ENCODE assay signal across 12 mouse cellular contexts in genomic region chr17:12810973-12811303, GRCm38 (mm10). TPM values are rescaled to one million over a fixed set of nuclear protein-coding genes. Genes with fewer than 3 reads are reported as not detected.
DNase-seq lines count a peak whose midpoint lies in the region; ATAC-seq and TF ChIP-seq lines count a peak whose summit lies in the region.
"Had no signal": no experiment of that assay in that cellular context is flagged by ENCODE, and none has a peak within 500 bp of the region (broad histone marks: within the 10 kb centered on the region; RNA-seq: fewer than 3 reads in every experiment).

No protein-coding gene starts in this region.

- H3K4me1 ChIP-seq in heart, embryonic 13.5 days = peaks cover 28% of the 10 kb centered on the region
- peaks cover 15% of the 10 kb centered on the region for H3K4me1 ChIP-seq in heart, embryonic 11.5 days (ENCODE audit: control insufficient read depth, insufficient read depth, low read length)
- no peaks in the 10 kb centered on the region for H3K4me1 ChIP-seq in kidney, postnatal 0 days (replicated peaks; ENCODE audit: insufficient read depth, low read length)
- 0 out of 2 replicates have a peak, but pooled peaks cover 3% of the 10 kb centered on the region for H3K4me1 ChIP-seq in neural tube, embryonic 11.5 days (ENCODE audit: control insufficient read depth, insufficient read depth, low read length)
- no peaks in the 10 kb centered on the region; the same call in 1 of the 2 replicates for H3K4me1 ChIP-seq in neural tube, embryonic 14.5 days (ENCODE audit: control insufficient read depth, insufficient read depth, low read length)

- H3K27ac ChIP-seq in heart, embryonic 13.5 days (replicated peaks) = peak overlapping the region; percentile 92; the same call in 1 of the 2 replicates
- H3K27ac ChIP-seq in heart, embryonic 11.5 days (ENCODE audit: low read depth, low read length) = no peak overlapping the region
- H3K27ac ChIP-seq in kidney, postnatal 0 days = no peak overlapping the region
- H3K27ac ChIP-seq in neural tube, embryonic 11.5 days (ENCODE audit: low read depth, low read length) = no peak overlapping the region
- H3K27ac ChIP-seq in neural tube, embryonic 14.5 days (ENCODE audit: low read depth, low read length) = no peak overlapping the region
- H3K27ac ChIP-seq: layer of hippocampus, adult 2 months; left cerebral cortex, adult 2 months had no signal

- no peaks in the 10 kb centered on the region for H3K27me3 ChIP-seq in heart, embryonic 13.5 days (replicated peaks)
- no peaks in the 10 kb centered on the region for H3K27me3 ChIP-seq in heart, embryonic 11.5 days (ENCODE audit: control insufficient read depth, insufficient read depth, low read length)
- no peaks in the 10 kb centered on the region for H3K27me3 ChIP-seq in kidney, postnatal 0 days (ENCODE audit: insufficient read depth, low read length)
- no peaks in the 10 kb centered on the region for H3K27me3 ChIP-seq in neural tube, embryonic 11.5 days (ENCODE audit: control insufficient read depth, insufficient read depth, low read length)
- no peaks in the 10 kb centered on the region for H3K27me3 ChIP-seq in neural tube, embryonic 14.5 days (ENCODE audit: control insufficient read depth, insufficient read depth, low read length)

- H3K9me3 ChIP-seq in heart, embryonic 13.5 days = 0 out of 2 replicates have a peak, but pooled peaks cover 5% of the 10 kb centered on the region
- no peaks in the 10 kb centered on the region for H3K9me3 ChIP-seq in heart, embryonic 11.5 days (replicated peaks; ENCODE audit: control insufficient read depth, low read length)
- no peaks in the 10 kb centered on the region for H3K9me3 ChIP-seq in kidney, postnatal 0 days (replicated peaks; ENCODE audit: low read length)
- no peaks in the 10 kb centered on the region for H3K9me3 ChIP-seq in neural tube, embryonic 11.5 days (ENCODE audit: control insufficient read depth, low read length)
- no peaks in the 10 kb centered on the region for H3K9me3 ChIP-seq in neural tube, embryonic 14.5 days (ENCODE audit: control insufficient read depth, low read length)

- 85% methylated on average over 1 of the region's 1 CpGs for WGBS in heart, embryonic 13.5 days
- WGBS in heart, embryonic 11.5 days (ENCODE audit: insufficient replicate concordance) = 80% methylated on average over 1 of the region's 1 CpGs
- WGBS in kidney, postnatal 0 days = 89% methylated on average over 1 of the region's 1 CpGs
- WGBS in neural tube, embryonic 11.5 days = 100% methylated on average over 1 of the region's 1 CpGs
- 91% methylated on average over 1 of the region's 1 CpGs for WGBS in neural tube, embryonic 14.5 days

- H3K36me3 ChIP-seq in heart, embryonic 13.5 days = peaks cover 60% of the 10 kb centered on the region
- peaks cover 4% of the 10 kb centered on the region; the same call in 1 of the 2 replicates for H3K36me3 ChIP-seq in heart, embryonic 11.5 days (ENCODE audit: control insufficient read depth, insufficient read depth, low read length)
- no peaks in the 10 kb centered on the region for H3K36me3 ChIP-seq in kidney, postnatal 0 days (ENCODE audit: insufficient read depth, low read length)
- H3K36me3 ChIP-seq in neural tube, embryonic 11.5 days (ENCODE audit: control insufficient read depth, insufficient read depth, low read length) = no peaks in the 10 kb centered on the region
- H3K36me3 ChIP-seq in neural tube, embryonic 14.5 days (ENCODE audit: control insufficient read depth, insufficient read depth, low read length) = no peaks in the 10 kb centered on the region

- H3K4me2 ChIP-seq in heart, embryonic 13.5 days = no peak overlapping the region
- H3K4me2 ChIP-seq in heart, embryonic 11.5 days = no peak overlapping the region
- H3K4me2 ChIP-seq in kidney, postnatal 0 days (ENCODE audit: low read length) = no peak overlapping the region
- no peak overlapping the region for H3K4me2 ChIP-seq in neural tube, embryonic 11.5 days (ENCODE audit: low read depth)
- H3K4me2 ChIP-seq in neural tube, embryonic 14.5 days (ENCODE audit: low read depth, low read length) = no peak overlapping the region

- no peak for DNase-seq in kidney, postnatal 0 days (ENCODE audit: low spot score)
- DNase-seq in kidney, postnatal 14 days = no peak
- no peak for DNase-seq in neural tube, embryonic 11.5 days (ENCODE audit: low spot score)
- DNase-seq in neural tube, embryonic 10.5 days (ENCODE audit: extremely low spot score, low spot score) = no peak

- no peak overlapping the region for H3K9ac ChIP-seq in heart, embryonic 13.5 days
- H3K9ac ChIP-seq in heart, embryonic 11.5 days (ENCODE audit: low read depth, low read length) = no peak overlapping the region
- H3K9ac ChIP-seq in kidney, postnatal 0 days (ENCODE audit: low read depth, low read length) = no peak overlapping the region
- H3K9ac ChIP-seq in neural tube, embryonic 11.5 days (ENCODE audit: low read length) = no peak overlapping the region
- H3K9ac ChIP-seq in neural tube, embryonic 14.5 days (replicated peaks; ENCODE audit: low read depth, low read length) = no peak overlapping the region

- TF ChIP-seq CTCF in kidney, postnatal 0 days (IDR thresholded peaks at IDR 0.05; ENCODE audit: low read depth) = no peak

- H3K4me3 ChIP-seq in heart, embryonic 13.5 days = no peak overlapping the region
- H3K4me3 ChIP-seq in heart, embryonic 11.5 days (ENCODE audit: low read depth, low read length) = no peak overlapping the region
- no peak overlapping the region for H3K4me3 ChIP-seq in kidney, postnatal 0 days (replicated peaks; ENCODE audit: low read depth, low read length)
- no peak overlapping the region for H3K4me3 ChIP-seq in neural tube, embryonic 11.5 days (ENCODE audit: low read depth, low read length)
- no peak overlapping the region for H3K4me3 ChIP-seq in neural tube, embryonic 14.5 days (ENCODE audit: low read depth, low read length)
- H3K4me3 ChIP-seq: erythroblast, embryonic 14.5 days; layer of hippocampus, adult 2 months; left cerebral cortex, adult 2 months; megakaryocyte, embryonic 14.5 days; myocyte had no signal

- no peak for ATAC-seq in heart, embryonic 13.5 days (ENCODE audit: extremely low read depth, insufficient number of reproducible peaks, low FRiP score, low TSS enrichment)
- no peak for ATAC-seq in heart, embryonic 11.5 days (replicated peaks; ENCODE audit: insufficient number of reproducible peaks, low FRiP score, low TSS enrichment)
- 0 out of 2 replicates have a peak, but pooled peaks have one; percentile 29 for ATAC-seq in kidney, postnatal 0 days (replicated peaks; ENCODE audit: low FRiP score, low read depth)
- 0 out of 2 replicates have a peak, but pooled peaks have one; percentile 16 for ATAC-seq in neural tube, embryonic 11.5 days (ENCODE audit: insufficient read depth, low FRiP score, low TSS enrichment)
- ATAC-seq in neural tube, embryonic 14.5 days (ENCODE audit: low read depth) = peak; percentile 21; the same call in 1 of the 2 replicates

RNA-seq across cellular contexts. Expression of gene Igf2r, which starts 41.5 kb away (rescaled TPM):
- polyA plus RNA-seq in heart, embryonic 13.5 days (2015; fragmentation: Nextera tagmentation; extraction: Ambion mirVana) = 142 and 143 TPM in 2 replicates
- 199 and 238 TPM in 2 replicates for polyA plus RNA-seq in heart, embryonic 11.5 days (2014; fragmentation: Nextera tagmentation; extraction: Ambion mirVana)
- 16.1 and 16.7 TPM in 2 replicates for polyA plus RNA-seq in kidney, postnatal 0 days (2015; fragmentation: Nextera tagmentation; extraction: Ambion mirVana)
- polyA plus RNA-seq in neural tube, embryonic 11.5 days (2014; fragmentation: Nextera tagmentation; extraction: Ambion mirVana) = 24.1 and 24.4 TPM in 2 replicates
- 9.6 and 14.8 TPM in 2 replicates for polyA plus RNA-seq in neural tube, embryonic 14.5 days (2014; fragmentation: Nextera tagmentation; extraction: Ambion mirVana)

RNA-seq across cellular contexts. Expression of gene Mas1, which starts 57.0 kb away (rescaled TPM):
- polyA plus RNA-seq in heart, embryonic 13.5 days (2015; fragmentation: Nextera tagmentation; extraction: Ambion mirVana) = 0.25 and 0.31 TPM in 2 replicates
- 0.17 and 0.54 TPM in 2 replicates for polyA plus RNA-seq in heart, embryonic 11.5 days (2014; fragmentation: Nextera tagmentation; extraction: Ambion mirVana)
- 0.20 and 0.75 TPM in 2 replicates for polyA plus RNA-seq in kidney, postnatal 0 days (2015; fragmentation: Nextera tagmentation; extraction: Ambion mirVana)
- polyA plus RNA-seq in neural tube, embryonic 11.5 days (2014; fragmentation: Nextera tagmentation; extraction: Ambion mirVana) = 0.19 and 0.28 TPM in 2 replicates
- polyA plus RNA-seq in neural tube, embryonic 14.5 days (2014; fragmentation: Nextera tagmentation; extraction: Ambion mirVana) = 0.28 and 0.66 TPM in 2 replicates
- polyA plus RNA-seq: erythroblast, embryonic 14.5 days had no signal

Comparison
In these comparisons a context has a peak if more than half of its experiments do, and no peak if none do; other contexts are left out.
1. ATAC-seq: peak in kidney, postnatal 0 days (single experiment), neural tube, embryonic 11.5 days (single experiment) and neural tube, embryonic 14.5 days (single experiment); none in heart, embryonic 13.5 days (single experiment) and heart, embryonic 11.5 days (single experiment).